Comparison of ENCODE assay signal across 25 mouse cellular contexts in genomic region chr14:77748920-77749319, GRCm38 (mm10).
"Had no signal": no experiment of that assay in that cellular context is flagged by ENCODE, and none has a peak within 500 bp of the region (broad histone marks: within the 10 kb centered on the region; RNA-seq: fewer than 3 reads in every experiment).

No protein-coding gene starts in this region.

- H3K9ac ChIP-seq: heart, embryonic 13.5 days; heart, embryonic 15.5 days; hindbrain, embryonic 13.5 days; hindbrain, embryonic 15.5 days; kidney, embryonic 15.5 days; limb, embryonic 13.5 days; limb, embryonic 15.5 days; liver, embryonic 13.5 days; liver, embryonic 15.5 days had no signal

- H3K27ac ChIP-seq: heart, embryonic 10.5 days; heart, embryonic 13.5 days; heart, embryonic 15.5 days; hindbrain, embryonic 13.5 days; hindbrain, embryonic 15.5 days; hindbrain, postnatal 0 days; kidney, embryonic 15.5 days; kidney, postnatal 0 days; limb, embryonic 13.5 days; limb, embryonic 15.5 days; liver, embryonic 13.5 days; liver, embryonic 15.5 days had no signal

- DNase-seq: gastrocnemius, postnatal 14 days; gastrocnemius, postnatal 36 days; heart, adult 18-20 months; heart, postnatal 14 days; heart, postnatal 36 days; kidney, adult 11 months; kidney, adult 2 months; kidney, adult 9 months; kidney, postnatal 14 days; kidney, postnatal 36 days; layer of hippocampus, postnatal 36 days; left cerebral cortex, postnatal 4 days; liver, embryonic 13.5 days had no signal

- H3K27me3 ChIP-seq: heart, embryonic 13.5 days; heart, embryonic 15.5 days; hindbrain, embryonic 13.5 days; hindbrain, embryonic 15.5 days; kidney, embryonic 15.5 days; limb, embryonic 13.5 days; limb, embryonic 15.5 days; liver, embryonic 13.5 days; liver, embryonic 15.5 days had no signal

- H3K4me2 ChIP-seq: heart, embryonic 13.5 days; heart, embryonic 15.5 days; hindbrain, embryonic 13.5 days; hindbrain, embryonic 15.5 days; kidney, embryonic 15.5 days; limb, embryonic 13.5 days; limb, embryonic 15.5 days; liver, embryonic 13.5 days; liver, embryonic 15.5 days had no signal

- H3K4me3 ChIP-seq: heart, embryonic 10.5 days; heart, embryonic 13.5 days; heart, embryonic 15.5 days; hindbrain, embryonic 13.5 days; hindbrain, embryonic 15.5 days; kidney, embryonic 15.5 days; limb, embryonic 13.5 days; limb, embryonic 15.5 days; liver, embryonic 13.5 days; liver, embryonic 15.5 days had no signal

- ATAC-seq: hindbrain, postnatal 0 days; intestine, embryonic 16.5 days had no signal

- H3K4me1 ChIP-seq: heart, embryonic 10.5 days; heart, embryonic 13.5 days; heart, embryonic 15.5 days; hindbrain, embryonic 13.5 days; hindbrain, embryonic 15.5 days; kidney, embryonic 15.5 days; limb, embryonic 13.5 days; limb, embryonic 15.5 days; liver, embryonic 13.5 days; liver, embryonic 15.5 days had no signal

- H3K9me3 ChIP-seq: heart, embryonic 10.5 days; heart, embryonic 15.5 days; hindbrain, embryonic 13.5 days; hindbrain, embryonic 15.5 days; kidney, embryonic 15.5 days; limb, embryonic 15.5 days; liver, embryonic 13.5 days; liver, embryonic 15.5 days had no signal

- H3K36me3 ChIP-seq: heart, embryonic 10.5 days; heart, embryonic 13.5 days; heart, embryonic 15.5 days; hindbrain, embryonic 13.5 days; hindbrain, embryonic 15.5 days; kidney, embryonic 15.5 days; limb, embryonic 13.5 days; limb, embryonic 15.5 days; liver, embryonic 13.5 days; liver, embryonic 15.5 days had no signal
